Mouse (Mus musculus) embryonic facial prominence, embryonic 15.5 days (tissue): Measurements from ENCODE around the gene Gphn. TPM values are rescaled to one million over a fixed set of nuclear protein-coding genes. Genes with fewer than 3 reads are reported as not detected.

Experiments used
- polyA plus RNA-seq: library from polyadenylated mRNA; unstranded; fragments of >200 nt; fragmentation: Nextera tagmentation; extraction: Ambion mirVana; gene quantifications from 2 replicates; pipeline ENCODE4 v1.2.1, GENCODE M21; 2015

The Gphn gene
- polyA plus RNA-seq, 1 experiment from 2014 or later = 16.5 TPM

Other genes with a start within 250 kb of the Gphn start
- gene Gm6657, start 32.1 kb upstream of the Gphn start, polyA plus RNA-seq = not detected in 2 replicates